Mouse (Mus musculus) kidney, embryonic 16.5 days (tissue): ENCODE results near the gene Adora2b. TPM values are rescaled to one million over a fixed set of nuclear protein-coding genes. Genes with fewer than 3 reads are reported as not detected.

Source experiments
- ATAC-seq: fragments of 200-750 bp; cut with Nextera tagmentation; 2 replicates; pipeline ENCODE4 v1.8.0; 2017; ENCODE audit warnings: moderate TSS enrichment; ENCODE audit not compliant: low FRiP score, low TSS enrichment
- H3K27ac ChIP-seq: fragments of 300-500 bp; sonication (generic); 2 replicates; pipeline ENCODE4 v1.5.1; 2014; ENCODE audit warnings: low read length
- H3K27me3 ChIP-seq: fragments of 300-500 bp; sonication (generic); 2 replicates; pipeline ENCODE4 v1.6.1; 2014; ENCODE audit warnings: low read length, control low read depth, mixed read lengths; ENCODE audit not compliant: insufficient read depth
- H3K36me3 ChIP-seq: fragments of 300-500 bp; sonication (generic); 2 replicates; pipeline ENCODE4 v1.6.1; 2014; ENCODE audit warnings: low read length, control low read depth, mixed read lengths; ENCODE audit not compliant: insufficient read depth
- H3K4me1 ChIP-seq: fragments of 300-500 bp; sonication (generic); 2 replicates; pipeline ENCODE4 v1.6.1; 2014; ENCODE audit warnings: low read length, control low read depth, mixed read lengths; ENCODE audit not compliant: insufficient read depth
- H3K4me2 ChIP-seq: fragments of 300-500 bp; sonication (generic); replicated peaks from 2 replicates; pipeline ENCODE4 v1.6.1; 2014; ENCODE audit warnings: low read depth, low read length
- H3K4me3 ChIP-seq: fragments of 300-500 bp; sonication (generic); 2 replicates; pipeline ENCODE4 v1.5.1; 2014; ENCODE audit warnings: mild to moderate bottlenecking, low read length
- H3K9ac ChIP-seq: fragments of 300-500 bp; sonication (generic); replicated peaks from 2 replicates; pipeline ENCODE4 v1.6.1; 2014; ENCODE audit warnings: low read length
- H3K9me3 ChIP-seq: fragments of 300-500 bp; sonication (generic); 2 replicates; pipeline ENCODE4 v1.6.1; 2016; ENCODE audit warnings: low read length, control low read depth
- WGBS: fragments of 180-500 bp; shearing (Covaris S2); extraction: QIAGEN DNeasy Blood & Tissue Kit; methylation state at CpG from one replicate; pipeline ENCODE4 v1.1.7; 2014; 5-methylcytosine and 5-hydroxymethylcytosine counted together
- polyA plus RNA-seq: library from polyadenylated mRNA; unstranded; fragments of >200 nt; fragmentation: Nextera tagmentation; extraction: Ambion mirVana; gene quantifications from 2 replicates; pipeline ENCODE4 v1.2.1, GENCODE M21; 2015

Adora2b gene
- polyA plus RNA-seq, 1 experiment from 2014 or later = 6.0 TPM

DNA sequence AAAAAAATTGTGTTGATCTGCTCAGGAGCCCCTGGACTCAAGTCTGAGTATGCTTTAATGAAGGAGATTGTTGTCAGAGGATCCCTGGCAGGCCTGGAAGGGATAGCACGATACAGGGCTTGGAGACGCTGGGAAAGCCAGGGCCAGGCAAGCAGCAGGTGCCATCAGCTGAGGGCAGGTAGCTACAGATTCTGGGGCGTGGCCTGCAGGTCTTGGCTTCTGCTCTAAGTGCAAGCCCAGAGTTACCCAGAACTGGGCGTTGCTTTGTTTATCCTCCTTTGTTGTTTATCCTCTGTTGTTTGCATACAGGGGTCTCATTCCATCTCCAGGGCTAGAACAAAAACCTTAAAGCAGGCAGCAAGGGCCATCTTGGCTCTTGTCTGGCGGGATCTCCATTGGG, 4.6 kb downstream of the Adora2b start:
- 86% methylated on average over 5 of the region's 5 CpGs for WGBS

GRCm38 (mm10) chr11:62259214-62259613, 10.4 kb downstream of the Adora2b start:
- WGBS = 40% methylated on average over 5 of the region's 5 CpGs
- no peaks in the 10 kb centered on the region for H3K9me3 ChIP-seq
- ATAC-seq = peak; percentile 52; the same call in 1 of the 2 replicates
- no peak overlapping the region for H3K9ac ChIP-seq
- no peak overlapping the region for H3K4me2 ChIP-seq
- H3K4me1 ChIP-seq = peaks cover 16% of the 10 kb centered on the region; the same call in 1 of the 2 replicates
- H3K27me3 ChIP-seq = no peaks in the 10 kb centered on the region
- no peaks in the 10 kb centered on the region for H3K36me3 ChIP-seq
- no peak overlapping the region for H3K27ac ChIP-seq
- no peak overlapping the region for H3K4me3 ChIP-seq

More for the DNA sequence above, 4.6 kb downstream of the Adora2b start:
- Histone ChIP-seq H3K4me2 (no peak overlapping the region), H3K36me3 (no peaks in the 10 kb centered on the region), H3K27me3 (peaks cover 13% of the 10 kb centered on the region), H3K9ac (no peak overlapping the region), H3K27ac (no peak overlapping the region), H3K9me3 (no peaks in the 10 kb centered on the region), H3K4me3 (no peak overlapping the region), H3K4me1 (peaks cover 16% of the 10 kb centered on the region)
- no peak for ATAC-seq

DNA sequence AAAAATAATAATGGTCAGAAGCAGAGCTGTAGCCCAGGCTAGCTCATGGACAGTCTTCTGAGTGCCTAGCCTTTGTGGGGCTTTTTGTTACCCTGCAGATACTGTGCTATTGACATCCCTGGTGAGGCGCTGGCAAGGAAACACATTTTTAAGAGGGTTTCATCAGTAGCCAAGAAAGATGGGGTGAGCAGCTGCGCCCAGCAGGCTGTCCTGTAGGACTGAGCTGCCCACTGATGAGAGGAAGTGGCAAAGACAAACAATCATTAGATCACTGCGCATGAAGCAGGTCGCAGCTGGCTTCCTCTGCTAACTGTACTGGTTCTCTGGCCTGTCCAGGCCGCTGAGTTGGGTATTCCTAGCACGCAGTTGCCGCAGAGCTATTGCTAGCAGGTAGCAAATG, 14.8 kb downstream of the Adora2b start:
- Histone ChIP-seq H3K9me3 (no peaks in the 10 kb centered on the region), H3K27ac (no peak overlapping the region), H3K4me2 (no peak overlapping the region), H3K4me3 (no peak overlapping the region), H3K36me3 (no peaks in the 10 kb centered on the region), H3K27me3 (no peaks in the 10 kb centered on the region), H3K9ac (no peak overlapping the region), H3K4me1 (peaks cover 13% of the 10 kb centered on the region; the same call in 1 of the 2 replicates)
- ATAC-seq = no peak
- 69% methylated on average over 7 of the region's 7 CpGs for WGBS

DNA sequence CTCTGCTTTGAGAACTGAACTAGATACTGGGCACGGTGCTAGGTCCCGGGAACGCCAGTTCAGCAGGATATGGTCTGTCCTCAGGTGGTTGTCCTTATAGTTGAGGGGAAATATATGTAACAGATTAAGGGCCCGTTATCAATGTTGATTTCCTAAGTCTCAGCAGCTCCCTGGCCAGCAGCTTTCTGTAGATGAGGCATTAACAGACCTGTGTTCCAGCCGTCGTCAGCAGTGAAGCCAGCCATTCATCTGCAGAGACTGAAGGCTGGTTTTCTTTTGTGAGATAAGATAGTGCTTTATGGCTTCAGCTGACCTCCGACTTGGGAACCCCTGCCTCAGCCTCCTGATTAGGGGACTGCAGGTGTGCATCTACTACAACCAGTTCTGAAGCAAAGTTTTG, 15.2 kb downstream of the Adora2b start:
- no peak overlapping the region for H3K4me2 ChIP-seq
- no peak overlapping the region for H3K27ac ChIP-seq
- H3K9ac ChIP-seq = no peak overlapping the region
- no peak for ATAC-seq
- H3K36me3 ChIP-seq = no peaks in the 10 kb centered on the region
- H3K4me3 ChIP-seq = no peak overlapping the region
- no peaks in the 10 kb centered on the region for H3K27me3 ChIP-seq
- 67% methylated on average over 7 of the region's 7 CpGs for WGBS
- H3K9me3 ChIP-seq = no peaks in the 10 kb centered on the region
- H3K4me1 ChIP-seq = peaks cover 11% of the 10 kb centered on the region; the same call in 1 of the 2 replicates

GRCm38 (mm10) chr11:62265642-62266041, 16.9 kb downstream of the Adora2b start:
- Histone ChIP-seq H3K27me3 (no peaks in the 10 kb centered on the region), H3K9ac (no peak overlapping the region), H3K4me3 (no peak overlapping the region), H3K9me3 (no peaks in the 10 kb centered on the region), H3K27ac (no peak overlapping the region), H3K36me3 (no peaks in the 10 kb centered on the region), H3K4me1 (peaks cover 1% of the 10 kb centered on the region; the same call in 1 of the 2 replicates), H3K4me2 (no peak overlapping the region)
- 73% methylated on average over 7 of the region's 7 CpGs for WGBS
- no peak for ATAC-seq

GRCm38 (mm10) chr11:62266466-62267214, 17.9 kb downstream of the Adora2b start:
- no peak for ATAC-seq
- Histone ChIP-seq H3K27ac (no peak overlapping the region), H3K4me3 (no peak overlapping the region), H3K9me3 (no peaks in the 10 kb centered on the region), H3K27me3 (no peaks in the 10 kb centered on the region), H3K36me3 (no peaks in the 10 kb centered on the region), H3K4me1 (peaks cover 3% of the 10 kb centered on the region; the same call in 1 of the 2 replicates), H3K4me2 (no peak overlapping the region), H3K9ac (no peak overlapping the region)
- WGBS = 64% methylated on average over 17 of the region's 17 CpGs

- WGBS = 42% methylated on average over 8 of the region's 8 CpGs
- no peak overlapping the region for H3K27ac ChIP-seq
- no peak overlapping the region for H3K4me3 ChIP-seq
- H3K9ac ChIP-seq = no peak overlapping the region
- no peaks in the 10 kb centered on the region for H3K9me3 ChIP-seq
- no peak overlapping the region for H3K4me2 ChIP-seq
- no peaks in the 10 kb centered on the region for H3K27me3 ChIP-seq
- ATAC-seq = no peak
- H3K36me3 ChIP-seq = no peaks in the 10 kb centered on the region
- peaks cover 3% of the 10 kb centered on the region; the same call in 1 of the 2 replicates for H3K4me1 ChIP-seq
Observed at GRCm38 (mm10) chr11:62268381-62268780, 19.6 kb downstream of the Adora2b start.

GRCm38 (mm10) chr11:62269097-62269496, 20.3 kb downstream of the Adora2b start:
- WGBS = 54% methylated on average over 12 of the region's 12 CpGs
- Histone ChIP-seq H3K27me3 (no peaks in the 10 kb centered on the region), H3K4me1 (peaks cover 3% of the 10 kb centered on the region; the same call in 1 of the 2 replicates), H3K4me2 (no peak overlapping the region), H3K9me3 (no peaks in the 10 kb centered on the region), H3K36me3 (no peaks in the 10 kb centered on the region), H3K4me3 (no peak overlapping the region), H3K27ac (no peak overlapping the region), H3K9ac (no peak overlapping the region)
- ATAC-seq = no peak

GRCm38 (mm10) chr11:62270851-62271250, 22.1 kb downstream of the Adora2b start:
- Histone ChIP-seq H3K4me1 (peaks cover 3% of the 10 kb centered on the region; the same call in 1 of the 2 replicates), H3K36me3 (no peaks in the 10 kb centered on the region), H3K4me3 (no peak overlapping the region), H3K27ac (peak overlapping the region; percentile 13; the same call in 1 of the 2 replicates), H3K9ac (no peak overlapping the region), H3K4me2 (no peak overlapping the region), H3K27me3 (no peaks in the 10 kb centered on the region), H3K9me3 (no peaks in the 10 kb centered on the region)
- WGBS = 43% methylated on average over 5 of the region's 5 CpGs
- no peak for ATAC-seq

DNA sequence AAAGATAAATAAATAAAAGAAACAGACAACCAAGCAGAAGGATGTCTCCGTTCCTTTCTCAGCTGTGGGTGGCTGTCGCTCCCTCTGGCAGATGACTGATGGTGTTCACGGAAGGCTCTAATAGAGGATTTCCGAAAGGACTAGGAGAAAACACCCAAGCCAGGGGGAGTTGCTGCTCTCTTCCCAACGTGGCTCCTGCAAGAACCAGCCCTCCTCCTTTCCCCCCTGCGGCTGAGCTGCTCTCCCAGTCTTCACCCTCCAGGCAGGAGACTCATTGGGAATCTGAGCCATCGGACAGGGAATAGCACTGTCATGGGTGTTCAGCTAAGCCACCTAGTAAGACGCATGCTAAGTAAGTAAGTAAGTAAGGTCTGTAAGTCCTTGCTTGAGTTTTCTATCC, 28.3 kb downstream of the Adora2b start:
- H3K4me1 ChIP-seq = peaks cover 3% of the 10 kb centered on the region
- no peak overlapping the region for H3K4me3 ChIP-seq
- H3K27me3 ChIP-seq = no peaks in the 10 kb centered on the region
- no peaks in the 10 kb centered on the region for H3K9me3 ChIP-seq
- no peak for ATAC-seq
- WGBS = 48% methylated on average over 8 of the region's 8 CpGs
- H3K27ac ChIP-seq = no peak overlapping the region
- no peak overlapping the region for H3K9ac ChIP-seq
- H3K36me3 ChIP-seq = no peaks in the 10 kb centered on the region
- no peak overlapping the region for H3K4me2 ChIP-seq
